Comparison of ENCODE assay signal across 9 mouse cellular contexts in the genomic region with DNA sequence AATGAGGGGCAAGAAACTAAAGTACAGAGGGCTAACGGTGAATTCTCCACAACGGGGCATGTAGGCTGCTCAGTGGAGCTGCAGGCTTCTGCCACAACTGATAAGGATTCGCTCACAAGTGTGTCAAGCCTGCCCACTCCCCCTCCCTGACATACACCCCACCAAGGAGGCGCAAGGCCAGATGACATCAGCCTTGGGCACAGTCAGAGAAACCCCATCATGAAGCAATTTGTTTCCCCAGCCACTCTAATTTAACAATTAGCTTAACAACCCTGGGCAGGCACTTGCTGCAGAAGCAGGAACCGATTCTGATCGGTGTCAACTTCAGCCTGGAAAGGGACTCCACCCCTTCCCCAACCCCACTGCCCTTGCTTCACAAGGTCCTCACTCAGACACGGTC. TPM values are rescaled to one million over a fixed set of nuclear protein-coding genes. Genes with fewer than 3 reads are reported as not detected.
A peak's percentile ranks its signal among the peaks of the same experiment; 100 is the strongest.
DNase-seq lines count a peak whose midpoint lies in the region; ATAC-seq and TF ChIP-seq lines count a peak whose summit lies in the region.
"Had no signal": no experiment of that assay in that cellular context is flagged by ENCODE, and none has a peak within 500 bp of the region (broad histone marks: within the 10 kb centered on the region; RNA-seq: fewer than 3 reads in every experiment).

No protein-coding gene starts in this region.

- no peak overlapping the region for H3K27ac ChIP-seq in heart, adult 2 months
- H3K27ac ChIP-seq in midbrain, embryonic 15.5 days = no peak overlapping the region
- H3K27ac ChIP-seq in midbrain, embryonic 11.5 days (ENCODE audit: low read depth, low read length) = no peak overlapping the region
- H3K27ac ChIP-seq: limb, embryonic 12.5 days had no signal

- peaks cover 2% of the 10 kb centered on the region for H3K4me1 ChIP-seq in heart, adult 2 months (ENCODE audit: control insufficient read depth, insufficient read depth, low read length)
- H3K4me1 ChIP-seq in G1E (ENCODE audit: insufficient read depth, low read depth, low read length) = peaks cover 6% of the 10 kb centered on the region; the same call in 1 of the 2 replicates
- H3K4me1 ChIP-seq in midbrain, embryonic 15.5 days = peaks cover 23% of the 10 kb centered on the region
- H3K4me1 ChIP-seq in midbrain, embryonic 11.5 days (ENCODE audit: control insufficient read depth, insufficient read depth, low read length) = no peaks in the 10 kb centered on the region

- no peak for TF ChIP-seq POLR2A in heart, adult 2 months (IDR thresholded peaks at IDR 0.05; ENCODE audit: insufficient read depth, low read depth, low read length)

- no peak overlapping the region for H3K4me3 ChIP-seq in heart, adult 2 months
- no peak overlapping the region for H3K4me3 ChIP-seq in G1E (ENCODE audit: low read depth, low read length)
- no peak overlapping the region for H3K4me3 ChIP-seq in midbrain, embryonic 15.5 days
- no peak overlapping the region for H3K4me3 ChIP-seq in midbrain, embryonic 11.5 days (ENCODE audit: low read depth, low read length)
- H3K4me3 ChIP-seq: limb, embryonic 12.5 days had no signal

- no peaks in the 10 kb centered on the region for H3K36me3 ChIP-seq in heart, adult 2 months (ENCODE audit: control insufficient read depth, insufficient read depth, low read length)
- H3K36me3 ChIP-seq in G1E (replicated peaks) = no peaks in the 10 kb centered on the region
- no peaks in the 10 kb centered on the region for H3K36me3 ChIP-seq in midbrain, embryonic 15.5 days (replicated peaks)
- H3K36me3 ChIP-seq in midbrain, embryonic 11.5 days (ENCODE audit: control insufficient read depth, insufficient read depth, low read length) = no peaks in the 10 kb centered on the region
- H3K36me3 ChIP-seq: limb, embryonic 12.5 days had no signal

- H3K27me3 ChIP-seq in heart, adult 2 months (ENCODE audit: control insufficient read depth, insufficient read depth, low read length) = no peaks in the 10 kb centered on the region
- peaks cover 10% of the 10 kb centered on the region for H3K27me3 ChIP-seq in G1E (ENCODE audit: insufficient read depth, low read length)
- H3K27me3 ChIP-seq in midbrain, embryonic 15.5 days (replicated peaks) = no peaks in the 10 kb centered on the region
- no peaks in the 10 kb centered on the region for H3K27me3 ChIP-seq in midbrain, embryonic 11.5 days (ENCODE audit: control insufficient read depth, insufficient read depth, low read length)
- H3K27me3 ChIP-seq: limb, embryonic 12.5 days had no signal

- no peak for TF ChIP-seq EP300 in heart, adult 2 months (IDR thresholded peaks at IDR 0.05; ENCODE audit: insufficient read depth, low read depth, low read length)

- 43% methylated on average over 7 of the region's 7 CpGs for WGBS in heart, adult 2 months
- 67% methylated on average over 7 of the region's 7 CpGs for WGBS in midbrain, embryonic 15.5 days
- 86% methylated on average over 7 of the region's 7 CpGs for WGBS in midbrain, embryonic 11.5 days

- DNase-seq in heart, adult 2 months = peak; percentile 32 to 47
- no peak for DNase-seq in heart, postnatal 4 days
- peak; percentile 23 for DNase-seq in G1E (ENCODE audit: low spot score)
- peak; percentile 55 for DNase-seq in adrenal gland, postnatal 10 days
- DNase-seq in heart, postnatal 36 days = peak; percentile 31 to 35
- no peak for DNase-seq in midbrain, embryonic 11.5 days (ENCODE audit: low spot score, missing footprints)
- DNase-seq: kidney, adult 9 months had no signal

- H3K9ac ChIP-seq in heart, adult 2 months (ENCODE audit: low read depth, low read length) = no peak overlapping the region
- H3K9ac ChIP-seq in midbrain, embryonic 15.5 days = no peak overlapping the region
- H3K9ac ChIP-seq in midbrain, embryonic 11.5 days (ENCODE audit: low read length) = no peak overlapping the region
- H3K9ac ChIP-seq: limb, embryonic 12.5 days had no signal

- H3K4me2 ChIP-seq in midbrain, embryonic 15.5 days = no peak overlapping the region
- no peak overlapping the region for H3K4me2 ChIP-seq in midbrain, embryonic 11.5 days
- H3K4me2 ChIP-seq: limb, embryonic 12.5 days had no signal

- H3K9me3 ChIP-seq in G1E (replicated peaks) = no peaks in the 10 kb centered on the region
- no peaks in the 10 kb centered on the region for H3K9me3 ChIP-seq in midbrain, embryonic 15.5 days
- no peaks in the 10 kb centered on the region for H3K9me3 ChIP-seq in midbrain, embryonic 11.5 days (ENCODE audit: control insufficient read depth, low read length)
- H3K9me3 ChIP-seq: limb, embryonic 12.5 days had no signal

- intact Hi-C loops in heart, adult 2 months (cut with DNase I) = no loop called here
- intact Hi-C loops in heart, postnatal 36 days (cut with DNase I) = loop anchor here (2.0 kb wide), 1 partner anchor 38 kb away; the partner anchor contains the start of gene Kalrn

- no peak for TF ChIP-seq CTCF in heart, adult 2 months (IDR thresholded peaks at IDR 0.05)
- no peak for TF ChIP-seq CTCF in G1E (IDR thresholded peaks at IDR 0.05; ENCODE audit: low read depth, low read length)

- H3K79me2 ChIP-seq in heart, adult 2 months (replicated peaks; ENCODE audit: control insufficient read depth, insufficient read depth, low read length) = peaks cover 2% of the 10 kb centered on the region; the same call in 1 of the 2 replicates

- no peak for ATAC-seq in G1E (ENCODE audit: extremely low read depth, insufficient number of reproducible peaks, low FRiP score, poor library complexity, severe bottlenecking)
- ATAC-seq in midbrain, embryonic 15.5 days (replicated peaks) = no peak; the same call in 1 of the 2 replicates
- ATAC-seq in midbrain, embryonic 11.5 days (ENCODE audit: low FRiP score) = no peak

RNA-seq across cellular contexts. Expression of gene Kalrn, which starts 38.2 kb away (rescaled TPM):
- 10 to 100 TPM; 26.1 to 31.8 TPM for total RNA-seq in heart, adult 2 months (2021)
- 8.2 and 13.6 TPM in 2 replicates for polyA plus RNA-seq in heart, adult 2 months (2012; rRNA removed)
- 10 to 100 TPM; 41.1 to 41.7 TPM for total RNA-seq in heart, postnatal 4 days (2021)
- total RNA-seq in G1E (2014; fragmentation: Nextera tagmentation) = 1.8 and 4.8 TPM in 2 replicates
- total RNA-seq in G1E (2017) = 1.9 and 2.8 TPM in 2 replicates
- 0.88 and 1.1 TPM in 2 replicates for polyA plus RNA-seq in G1E (2012)
- total RNA-seq in adrenal gland, postnatal 10 days (2021) = 10 to 100 TPM; 16.3 to 17.8 TPM
- total RNA-seq in heart, postnatal 36 days (2021) = 10 to 100 TPM; 30.2 to 32.1 TPM
- 34.5 and 39.2 TPM in 2 replicates for polyA plus RNA-seq in midbrain, embryonic 15.5 days (2015; fragmentation: Nextera tagmentation; extraction: Ambion mirVana)
- 15.5 and 16.8 TPM in 2 replicates for polyA plus RNA-seq in midbrain, embryonic 11.5 days (2014; fragmentation: Nextera tagmentation; extraction: Ambion mirVana)

Comparison
In these comparisons a context has a peak if more than half of its experiments do, and no peak if none do; other contexts are left out.
1. DNase-seq: peak in heart, adult 2 months (2 of 2), G1E (single experiment), adrenal gland, postnatal 10 days (single experiment) and heart, postnatal 36 days (2 of 2); none in heart, postnatal 4 days (single experiment) and midbrain, embryonic 11.5 days (single experiment).